In genomic region chr7:80657896-80658295, GRCm38 (mm10) we compare ENCODE assay signal across 8 mouse cellular contexts. TPM values are rescaled to one million over a fixed set of nuclear protein-coding genes. Genes with fewer than 3 reads are reported as not detected.
A peak's percentile ranks its signal among the peaks of the same experiment; 100 is the strongest.
DNase-seq lines count a peak whose midpoint lies in the region; ATAC-seq lines count a peak whose summit lies in the region.

No protein-coding gene starts in this region.

- 0 out of 2 replicates have a peak, but pooled peaks have one; percentile 49 for ATAC-seq in limb, embryonic 15.5 days (ENCODE audit: insufficient number of reproducible peaks, low FRiP score, low TSS enrichment, low read depth)
- no peak for ATAC-seq in erythroblast, adult 5-6 weeks (replicated peaks; ENCODE audit: low FRiP score, poor library complexity, severe bottlenecking)

- peak overlapping the region; percentile 80 for H3K27ac ChIP-seq in limb, embryonic 15.5 days

- H3K4me1 ChIP-seq in limb, embryonic 15.5 days = peaks cover 65% of the 10 kb centered on the region

- H3K36me3 ChIP-seq in limb, embryonic 15.5 days = no peaks in the 10 kb centered on the region

- 31% methylated on average over 8 of the region's 8 CpGs for WGBS in limb, embryonic 15.5 days

- H3K9ac ChIP-seq in limb, embryonic 15.5 days = no peak overlapping the region

- H3K27me3 ChIP-seq in limb, embryonic 15.5 days = no peaks in the 10 kb centered on the region

- DNase-seq in cerebellum, adult 9-11 months = peak; percentile 47
- DNase-seq in cerebellum, postnatal 4 days (ENCODE audit: low spot score in 2 of 2) = no peak
- peak; percentile 64 for DNase-seq in urinary bladder, postnatal 14 days (ENCODE audit: low spot score)
- DNase-seq in urinary bladder, postnatal 25 days (ENCODE audit: low spot score) = no peak
- DNase-seq in thymus, postnatal 0 days (ENCODE audit: low spot score) = no peak
- DNase-seq in left cerebral cortex, adult 11 months (ENCODE audit: low spot score) = no peak

- H3K9me3 ChIP-seq in limb, embryonic 15.5 days = no peaks in the 10 kb centered on the region

- no peak overlapping the region for H3K4me2 ChIP-seq in limb, embryonic 15.5 days

- no peak overlapping the region for H3K4me3 ChIP-seq in limb, embryonic 15.5 days

RNA-seq across cellular contexts. Expression of gene Crtc3, which starts 30.8 kb away (rescaled TPM):
- 25.9 and 26.5 TPM in 2 replicates for polyA plus RNA-seq in limb, embryonic 15.5 days (2015; fragmentation: Nextera tagmentation; extraction: Ambion mirVana)
- polyA plus RNA-seq in thymus, postnatal 0 days (2015; fragmentation: Nextera tagmentation; extraction: Ambion mirVana) = 18.8 and 19.0 TPM in 2 replicates
- total RNA-seq in erythroblast, adult 5-6 weeks (2015; ENCODE audit: low replicate concordance) = 1.5 and 2.1 TPM in 2 replicates
- 3.6 and 11.8 TPM in 2 replicates for total RNA-seq in erythroblast, adult 5-6 weeks (2017; ENCODE audit: low replicate concordance)

Comparison
In these comparisons a context has a peak if more than half of its experiments do, and no peak if none do; other contexts are left out.
1. DNase-seq: peak in cerebellum, adult 9-11 months (single experiment) and urinary bladder, postnatal 14 days (single experiment); none in cerebellum, postnatal 4 days (0 of 2), urinary bladder, postnatal 25 days (single experiment), thymus, postnatal 0 days (single experiment) and left cerebral cortex, adult 11 months (single experiment).